ENCODE assay signal across 26 mouse cellular contexts in genomic region chr13:43495645-43496044, GRCm38 (mm10).
"Had no signal": no experiment of that assay in that cellular context is flagged by ENCODE, and none has a peak within 500 bp of the region (broad histone marks: within the 10 kb centered on the region; RNA-seq: fewer than 3 reads in every experiment).

No protein-coding gene starts in this region.

- H3K36me3 ChIP-seq: heart, embryonic 10.5 days; heart, embryonic 12.5 days; hindbrain, embryonic 10.5 days; hindbrain, embryonic 12.5 days; intestine, embryonic 15.5 days; limb, embryonic 10.5 days; limb, embryonic 12.5 days; liver, embryonic 13.5 days had no signal

- H3K9ac ChIP-seq: heart, embryonic 12.5 days; hindbrain, embryonic 12.5 days; hindbrain, embryonic 14.5 days; intestine, embryonic 15.5 days; limb, embryonic 12.5 days; liver, embryonic 13.5 days had no signal

- H3K27me3 ChIP-seq: heart, embryonic 12.5 days; hindbrain, embryonic 12.5 days; intestine, embryonic 15.5 days; limb, embryonic 12.5 days; liver, embryonic 13.5 days had no signal

- H3K4me2 ChIP-seq: heart, embryonic 12.5 days; hindbrain, embryonic 12.5 days; hindbrain, embryonic 14.5 days; intestine, embryonic 15.5 days; limb, embryonic 12.5 days; liver, embryonic 11.5 days; liver, embryonic 13.5 days had no signal

- H3K4me1 ChIP-seq: heart, embryonic 12.5 days; intestine, embryonic 15.5 days; liver, embryonic 13.5 days had no signal

- H3K9me3 ChIP-seq: heart, embryonic 10.5 days; intestine, embryonic 15.5 days; liver, embryonic 13.5 days had no signal

- ATAC-seq: hindbrain, embryonic 16.5 days; inflammation-experienced regulatory T-cells, adult 6 months; intestine, embryonic 15.5 days; intestine, postnatal 0 days had no signal

- H3K4me3 ChIP-seq: gastrocnemius, adult 2 months; heart, embryonic 10.5 days; heart, embryonic 12.5 days; hindbrain, embryonic 10.5 days; hindbrain, embryonic 12.5 days; intestine, embryonic 15.5 days; layer of hippocampus, adult 2 months; limb, embryonic 10.5 days; limb, embryonic 12.5 days; liver, embryonic 13.5 days had no signal

- DNase-seq: gastrocnemius, adult 2 months; gastrocnemius, postnatal 10 days; gastrocnemius, postnatal 25 days; heart, adult 18-20 months; heart, postnatal 10 days; heart, postnatal 4 days; kidney, adult 18-20 months; kidney, adult 8-10 months; kidney, postnatal 10 days; kidney, postnatal 25 days; kidney, postnatal 4 days; liver; liver, embryonic 13.5 days had no signal

- H3K27ac ChIP-seq: gastrocnemius, adult 2 months; heart, embryonic 10.5 days; hindbrain, embryonic 10.5 days; hindbrain, embryonic 12.5 days; hindbrain, embryonic 14.5 days; intestine, embryonic 15.5 days; layer of hippocampus, adult 2 months; limb, embryonic 10.5 days; limb, embryonic 12.5 days; liver, embryonic 13.5 days had no signal
